In genomic region chr5:90561721-90562275, GRCm38 (mm10) we compare ENCODE assay signal across 31 mouse cellular contexts. TPM values are rescaled to one million over a fixed set of nuclear protein-coding genes. Genes with fewer than 3 reads are reported as not detected.
A peak's percentile ranks its signal among the peaks of the same experiment; 100 is the strongest.
DNase-seq lines count a peak whose midpoint lies in the region; ATAC-seq and TF ChIP-seq lines count a peak whose summit lies in the region.
"Had no signal": no experiment of that assay in that cellular context is flagged by ENCODE, and none has a peak within 500 bp of the region (broad histone marks: within the 10 kb centered on the region; RNA-seq: fewer than 3 reads in every experiment).

No protein-coding gene starts in this region.

- H3K4me3 ChIP-seq in liver, embryonic 16.5 days (ENCODE audit: low read depth, low read length) = no peak overlapping the region
- H3K4me3 ChIP-seq in liver, embryonic 11.5 days (ENCODE audit: low read depth, low read length) = no peak overlapping the region
- H3K4me3 ChIP-seq in left cerebral cortex, adult 2 months = no peak overlapping the region
- no peak overlapping the region for H3K4me3 ChIP-seq in olfactory bulb, adult 2 months (ENCODE audit: insufficient read depth, low read depth, low read length)
- H3K4me3 ChIP-seq: embryonic facial prominence, embryonic 12.5 days; erythroblast, embryonic 14.5 days; forebrain, embryonic 12.5 days; hindbrain, embryonic 10.5 days; intestine, embryonic 15.5 days; limb, embryonic 12.5 days; liver, embryonic 15.5 days; myocyte; neural tube, embryonic 13.5 days had no signal

- H3K9me3 ChIP-seq in liver, embryonic 16.5 days (replicated peaks; ENCODE audit: control insufficient read depth, low read length) = no peaks in the 10 kb centered on the region
- no peaks in the 10 kb centered on the region for H3K9me3 ChIP-seq in liver, embryonic 11.5 days (ENCODE audit: control insufficient read depth, low read length)
- H3K9me3 ChIP-seq: embryonic facial prominence, embryonic 12.5 days; forebrain, embryonic 12.5 days; hindbrain, embryonic 10.5 days; intestine, embryonic 15.5 days; limb, embryonic 12.5 days; liver, embryonic 15.5 days; neural tube, embryonic 13.5 days had no signal

- DNase-seq in frontal cortex, postnatal 14 days (ENCODE audit: low spot score in 2 of 2) = no peak
- no peak for DNase-seq in liver, embryonic 11.5 days (ENCODE audit: low spot score)
- DNase-seq in left cerebral cortex, adult 2 months (ENCODE audit: extremely low spot score in 1 of 2, low spot score in 2 of 2) = peak; percentile 22 to 27
- no peak for DNase-seq in spleen, adult 18-20 months
- DNase-seq in cerebellum, adult 9-10 months = no peak
- DNase-seq: adrenal gland, adult 8-10 months; cerebellum, postnatal 10 days; gastrocnemius, postnatal 25 days; kidney, adult 8-10 months; kidney, postnatal 10 days; thymus, postnatal 36 days had no signal

- H3K27me3 ChIP-seq in liver, embryonic 16.5 days (ENCODE audit: control insufficient read depth, insufficient read depth, low read depth, low read length) = no peaks in the 10 kb centered on the region
- no peaks in the 10 kb centered on the region for H3K27me3 ChIP-seq in liver, embryonic 11.5 days (replicated peaks; ENCODE audit: control insufficient read depth, insufficient read depth, low read length)
- H3K27me3 ChIP-seq: embryonic facial prominence, embryonic 12.5 days; forebrain, embryonic 12.5 days; intestine, embryonic 15.5 days; limb, embryonic 12.5 days; liver, embryonic 15.5 days; neural tube, embryonic 13.5 days had no signal

- peak; percentile 88 for ATAC-seq in frontal cortex, adult (ENCODE audit: low TSS enrichment)
- ATAC-seq in liver, embryonic 16.5 days (ENCODE audit: low read depth) = no peak
- no peak for ATAC-seq in liver, embryonic 11.5 days (replicated peaks; ENCODE audit: low FRiP score)
- ATAC-seq: activated CD4-positive, CD25-positive, alpha-beta regulatory T cell, adult 4 months; hindbrain, embryonic 16.5 days; intestine, embryonic 15.5 days; lung, postnatal 0 days; midbrain, embryonic 16.5 days had no signal

- H3K4me2 ChIP-seq in liver, embryonic 16.5 days (ENCODE audit: low read depth, low read length) = no peak overlapping the region
- no peak overlapping the region for H3K4me2 ChIP-seq in liver, embryonic 11.5 days
- H3K4me2 ChIP-seq: embryonic facial prominence, embryonic 12.5 days; forebrain, embryonic 12.5 days; heart, embryonic 11.5 days; intestine, embryonic 15.5 days; limb, embryonic 12.5 days; liver, embryonic 15.5 days; neural tube, embryonic 13.5 days had no signal

- TF ChIP-seq POLR2A in olfactory bulb, adult 2 months (IDR thresholded peaks at IDR 0.05; ENCODE audit: insufficient read depth, low read depth, low read length) = no peak

- H3K9ac ChIP-seq in liver, embryonic 16.5 days (ENCODE audit: low read depth, low read length) = no peak overlapping the region
- no peak overlapping the region for H3K9ac ChIP-seq in liver, embryonic 11.5 days (ENCODE audit: low read depth, low read length)
- H3K9ac ChIP-seq: embryonic facial prominence, embryonic 12.5 days; forebrain, embryonic 12.5 days; intestine, embryonic 15.5 days; limb, embryonic 12.5 days; liver, embryonic 15.5 days; neural tube, embryonic 13.5 days had no signal

- H3K36me3 ChIP-seq in liver, embryonic 16.5 days (ENCODE audit: control insufficient read depth, insufficient read depth) = no peaks in the 10 kb centered on the region
- H3K36me3 ChIP-seq in liver, embryonic 11.5 days (ENCODE audit: control insufficient read depth, insufficient read depth, low read length) = no peaks in the 10 kb centered on the region
- H3K36me3 ChIP-seq: embryonic facial prominence, embryonic 12.5 days; forebrain, embryonic 12.5 days; hindbrain, embryonic 10.5 days; intestine, embryonic 15.5 days; limb, embryonic 12.5 days; liver, embryonic 15.5 days; neural tube, embryonic 13.5 days had no signal

- H3K27ac ChIP-seq in liver, embryonic 16.5 days (ENCODE audit: low read length) = peak overlapping the region; percentile 34
- no peak overlapping the region for H3K27ac ChIP-seq in liver, embryonic 11.5 days (ENCODE audit: low read depth, low read length)
- peak overlapping the region; percentile 21 for H3K27ac ChIP-seq in left cerebral cortex, adult 2 months
- peak overlapping the region; percentile 64 for H3K27ac ChIP-seq in olfactory bulb, adult 2 months (ENCODE audit: insufficient read depth, low read depth, low read length)
- H3K27ac ChIP-seq: embryonic facial prominence, embryonic 12.5 days; forebrain, embryonic 12.5 days; hindbrain, embryonic 10.5 days; intestine, embryonic 15.5 days; limb, embryonic 12.5 days; macrophage; neural tube, embryonic 13.5 days had no signal

- intact Hi-C loops in left cerebral cortex, adult 2 months (cut with DNase I) = no loop called here

- WGBS in liver, embryonic 16.5 days (ENCODE audit: insufficient replicate concordance) = 79% methylated on average over 11 of the region's 11 CpGs
- WGBS in liver, embryonic 11.5 days = 91% methylated on average over 11 of the region's 11 CpGs
- WGBS in olfactory bulb, adult 2 months = 55% methylated on average over 11 of the region's 11 CpGs

- TF ChIP-seq CTCF in left cerebral cortex, adult 2 months (IDR thresholded peaks at IDR 0.05) = no peak
- TF ChIP-seq CTCF in olfactory bulb, adult 2 months (IDR thresholded peaks at IDR 0.05; ENCODE audit: insufficient read depth, low read depth, low read length) = no peak

- H3K4me1 ChIP-seq in liver, embryonic 16.5 days (ENCODE audit: control insufficient read depth, low read depth, low read length) = no peaks in the 10 kb centered on the region
- no peaks in the 10 kb centered on the region for H3K4me1 ChIP-seq in liver, embryonic 11.5 days (replicated peaks; ENCODE audit: control insufficient read depth, insufficient read depth, low read length)
- H3K4me1 ChIP-seq in olfactory bulb, adult 2 months (ENCODE audit: control insufficient read depth, insufficient read depth, low read length) = peaks cover 3% of the 10 kb centered on the region; the same call in 1 of the 2 replicates
- H3K4me1 ChIP-seq: embryonic facial prominence, embryonic 12.5 days; forebrain, embryonic 12.5 days; hindbrain, embryonic 10.5 days; intestine, embryonic 15.5 days; limb, embryonic 12.5 days; neural tube, embryonic 13.5 days had no signal

RNA-seq across cellular contexts. Expression of gene 5830473C10Rik, which starts 0.9 kb away (rescaled TPM):
- 1.5 and 1.8 TPM in 2 replicates for polyA plus RNA-seq in liver, embryonic 16.5 days (2015; fragmentation: Nextera tagmentation; extraction: Ambion mirVana)
- 0.19 and 0.35 TPM in 2 replicates for polyA plus RNA-seq in liver, embryonic 11.5 days (2014; fragmentation: Nextera tagmentation; extraction: Ambion mirVana)
- total RNA-seq in left cerebral cortex, adult 2 months (2021) = under 1 TPM; 0.14 to 0.18 TPM
- not detected in 2 replicates for polyA plus RNA-seq in olfactory bulb, adult 2 months (2012; ENCODE audit: insufficient read depth, insufficient read length, low replicate concordance, missing spikeins)
- total RNA-seq: adrenal gland, adult 8-10 months; gastrocnemius, postnatal 25 days had no signal
- polyA plus RNA-seq: activated CD4-positive, CD25-positive, alpha-beta regulatory T cell, adult 4 months; erythroblast, embryonic 14.5 days; forebrain, embryonic 12.5 days; heart, embryonic 11.5 days; heart, postnatal 0 days; intestine, embryonic 15.5 days; limb, embryonic 12.5 days; lung, postnatal 0 days; macrophage; midbrain, embryonic 16.5 days; myocyte; neural tube, embryonic 13.5 days had no signal

RNA-seq across cellular contexts. Expression of gene Afm, which starts 43.1 kb away (rescaled TPM):
- 34.3 and 34.6 TPM in 2 replicates for polyA plus RNA-seq in liver, embryonic 16.5 days (2015; fragmentation: Nextera tagmentation; extraction: Ambion mirVana)
- 8.8 and 11.4 TPM in 2 replicates for polyA plus RNA-seq in liver, embryonic 11.5 days (2014; fragmentation: Nextera tagmentation; extraction: Ambion mirVana)
- not detected for total RNA-seq in left cerebral cortex, adult 2 months (2021)
- polyA plus RNA-seq in olfactory bulb, adult 2 months (2012; ENCODE audit: insufficient read depth, insufficient read length, low replicate concordance, missing spikeins) = not detected in 2 replicates
- total RNA-seq: gastrocnemius, postnatal 25 days; layer of hippocampus, postnatal 10 days had no signal
- polyA plus RNA-seq: embryonic facial prominence, embryonic 12.5 days; erythroblast, embryonic 14.5 days; forebrain, embryonic 12.5 days; heart, embryonic 11.5 days; heart, postnatal 0 days; hindbrain, embryonic 10.5 days; hindbrain, embryonic 16.5 days; limb, embryonic 12.5 days; lung, postnatal 0 days; macrophage; midbrain, embryonic 16.5 days; myocyte; neural tube, embryonic 13.5 days had no signal

Comparison
In these comparisons a context has a peak if more than half of its experiments do, and no peak if none do; other contexts are left out.
1. DNase-seq: peak in left cerebral cortex, adult 2 months (2 of 2); none in frontal cortex, postnatal 14 days (0 of 2), liver, embryonic 11.5 days (single experiment), spleen, adult 18-20 months (0 of 2) and cerebellum, adult 9-10 months (single experiment).